Mouse (Mus musculus) liver, postnatal 0 days (tissue): ENCODE results near the gene Aatk. TPM values are rescaled to one million over a fixed set of nuclear protein-coding genes. Genes with fewer than 3 reads are reported as not detected.

Experiments
- ATAC-seq: fragments of 200-750 bp; cut with Nextera tagmentation; 2 replicates; pipeline ENCODE4 v1.8.0; 2017; ENCODE audit warnings: mild to moderate bottlenecking, moderate library complexity
- DNase-seq: peaks from one replicate; pipeline ENCODE4 v3.0.0-alpha.2; 2016
- H3K27ac ChIP-seq: fragments of 300-500 bp; sonication (generic); 2 replicates; pipeline ENCODE4 v1.5.1; 2014; ENCODE audit warnings: antibody characterized with exemption, moderate library complexity, mild to moderate bottlenecking, low read depth
- H3K27me3 ChIP-seq: fragments of 300-500 bp; sonication (generic); 2 replicates; pipeline ENCODE4 v1.6.1; 2014; ENCODE audit warnings: low read length, control low read depth, mixed read lengths; ENCODE audit not compliant: insufficient read depth
- H3K36me3 ChIP-seq: fragments of 300-500 bp; sonication (generic); replicated peaks from 2 replicates; pipeline ENCODE4 v1.6.1; 2014; ENCODE audit warnings: mild to moderate bottlenecking, control low read depth, low read length, moderate library complexity, mixed read lengths; ENCODE audit not compliant: insufficient read depth
- H3K4me1 ChIP-seq: fragments of 300-500 bp; sonication (generic); 2 replicates; pipeline ENCODE4 v1.6.1; 2014; ENCODE audit warnings: antibody characterized with exemption, mild to moderate bottlenecking, control low read depth; ENCODE audit not compliant: insufficient read depth
- H3K4me2 ChIP-seq: fragments of 300-500 bp; sonication (generic); 2 replicates; pipeline ENCODE4 v1.6.1; 2014; ENCODE audit warnings: low read depth, mild to moderate bottlenecking, low read length, moderate library complexity, mixed read lengths
- H3K4me3 ChIP-seq: fragments of 300-500 bp; sonication (generic); 2 replicates; pipeline ENCODE4 v1.5.1; 2014; ENCODE audit warnings: low read depth, low read length
- H3K9ac ChIP-seq: fragments of 300-500 bp; sonication (generic); replicated peaks from 2 replicates; pipeline ENCODE4 v1.6.1; 2014; ENCODE audit warnings: mild to moderate bottlenecking, moderate library complexity
- H3K9me3 ChIP-seq: fragments of 300-500 bp; sonication (generic); 2 replicates; pipeline ENCODE4 v1.6.1; 2016; ENCODE audit warnings: mild to moderate bottlenecking, control low read depth, low read length, mixed read lengths
- CTCF ChIP-seq: sonication (generic); IDR thresholded peaks from 2 replicates; pipeline ENCODE4 v1.5.1; 2016; ENCODE audit warnings: antibody characterized with exemption, low read depth
- EP300 ChIP-seq: IDR thresholded peaks from 2 replicates; pipeline ENCODE4 v1.6.1; 2016; ENCODE audit warnings: antibody characterized with exemption, low read depth, mild to moderate bottlenecking
- WGBS: fragments of 180-500 bp; shearing (Covaris S2); extraction: QIAGEN DNeasy Blood & Tissue Kit; methylation state at CpG from one replicate; pipeline ENCODE4 v1.1.7; 2014; ENCODE audit not compliant: insufficient replicate concordance; 5-methylcytosine and 5-hydroxymethylcytosine counted together
- polyA plus RNA-seq: library from polyadenylated mRNA; unstranded; fragments of >200 nt; fragmentation: Nextera tagmentation; extraction: Ambion mirVana; gene quantifications from 2 replicates; pipeline ENCODE4 v1.2.1, GENCODE M21; 2015

Aatk gene
- polyA plus RNA-seq, 1 experiment from 2014 or later, result 0.89 TPM

- Histone ChIP-seq H3K4me1 (peaks cover 26% of the 10 kb centered on the region), H3K4me2 (no peak overlapping the region), H3K4me3 (no peak overlapping the region), H3K9ac (no peak overlapping the region), H3K27ac (no peak overlapping the region), H3K27me3 (no peaks in the 10 kb centered on the region), H3K9me3 (no peaks in the 10 kb centered on the region), H3K36me3 (peaks cover 12% of the 10 kb centered on the region)
- TF ChIP-seq EP300 (no peak), CTCF (no peak)
- DNase-seq (no peak), ATAC-seq (no peak)
- 63% methylated on average over 10 of the region's 10 CpGs for WGBS
Measured at GRCm38 (mm10) chr11:119989115-119989564, 57.8 kb downstream of the Aatk start.

DNA sequence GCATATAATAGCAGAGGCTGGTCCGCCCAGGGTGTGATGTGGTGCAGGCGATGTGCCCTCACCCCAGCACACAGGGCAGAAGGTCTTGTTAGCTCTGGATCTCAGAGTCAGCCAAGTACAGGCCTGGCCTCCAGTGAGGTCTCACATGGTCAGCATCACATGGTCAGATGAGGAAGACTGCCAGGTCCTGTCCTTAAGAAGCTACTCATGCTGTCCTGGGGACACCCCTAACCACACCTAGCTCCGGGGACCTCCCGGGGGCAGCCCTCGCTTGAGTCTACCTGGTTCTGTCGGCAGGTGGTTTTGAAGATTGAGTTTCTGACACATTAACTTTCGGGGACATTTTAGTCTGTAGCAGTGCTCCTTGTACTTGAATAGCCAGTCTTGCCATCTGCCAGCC, 58.6 kb downstream of the Aatk start:
- Histone ChIP-seq H3K27ac (no peak overlapping the region), H3K27me3 (no peaks in the 10 kb centered on the region), H3K4me2 (no peak overlapping the region), H3K36me3 (peaks cover 11% of the 10 kb centered on the region; the same call in 1 of the 2 replicates), H3K9me3 (no peaks in the 10 kb centered on the region), H3K4me3 (no peak overlapping the region), H3K4me1 (peaks cover 26% of the 10 kb centered on the region), H3K9ac (no peak overlapping the region)
- no peak for TF ChIP-seq CTCF
- no peak for TF ChIP-seq EP300
- WGBS, result 80% methylated on average over 7 of the region's 7 CpGs
- ATAC-seq, result no peak
- DNase-seq, result no peak

DNA sequence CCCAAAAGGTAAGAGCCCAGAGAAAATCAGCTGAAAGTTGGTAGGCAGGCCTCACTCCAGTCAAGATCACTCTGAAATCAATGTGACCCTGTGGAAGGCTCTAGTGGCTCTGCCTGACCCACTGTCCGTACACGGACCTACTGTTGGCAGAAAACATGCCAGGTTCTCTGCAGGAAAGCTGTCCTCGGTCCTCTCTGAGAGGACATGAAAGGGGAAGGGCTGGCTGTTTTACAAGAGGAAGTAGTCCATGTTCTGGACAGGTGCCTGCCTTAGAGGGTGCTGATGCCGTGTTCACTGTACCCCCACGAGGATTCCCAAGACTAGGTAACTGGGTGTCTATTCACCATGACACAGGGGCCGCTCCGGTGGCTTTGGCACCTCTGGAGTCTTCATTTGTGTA, 59.1 kb downstream of the Aatk start:
- H3K4me1 ChIP-seq, result peaks cover 26% of the 10 kb centered on the region
- TF ChIP-seq CTCF (no peak), EP300 (no peak)
- H3K9ac ChIP-seq, result no peak overlapping the region
- DNase-seq (no peak), ATAC-seq (no peak)
- H3K27ac ChIP-seq, result no peak overlapping the region
- WGBS, result 59% methylated on average over 7 of the region's 7 CpGs
- H3K4me3 ChIP-seq, result no peak overlapping the region
- no peak overlapping the region for H3K4me2 ChIP-seq
- no peaks in the 10 kb centered on the region for H3K9me3 ChIP-seq
- H3K36me3 ChIP-seq, result peaks cover 11% of the 10 kb centered on the region; the same call in 1 of the 2 replicates
- no peaks in the 10 kb centered on the region for H3K27me3 ChIP-seq

- no peak overlapping the region for H3K4me2 ChIP-seq
- no peak for TF ChIP-seq CTCF
- TF ChIP-seq EP300, result no peak
- H3K27me3 ChIP-seq, result no peaks in the 10 kb centered on the region
- no peak overlapping the region for H3K9ac ChIP-seq
- H3K4me3 ChIP-seq, result no peak overlapping the region
- no peaks in the 10 kb centered on the region for H3K9me3 ChIP-seq
- no peak for DNase-seq
- 57% methylated on average over 9 of the region's 9 CpGs for WGBS
- peaks cover 26% of the 10 kb centered on the region for H3K4me1 ChIP-seq
- peaks cover 10% of the 10 kb centered on the region; the same call in 1 of the 2 replicates for H3K36me3 ChIP-seq
- no peak overlapping the region for H3K27ac ChIP-seq
- no peak for ATAC-seq
Measured at GRCm38 (mm10) chr11:119986751-119987425, 60.1 kb downstream of the Aatk start.

- H3K27ac ChIP-seq, result no peak overlapping the region
- peaks cover 9% of the 10 kb centered on the region; the same call in 1 of the 2 replicates for H3K36me3 ChIP-seq
- peaks cover 18% of the 10 kb centered on the region for H3K4me1 ChIP-seq
- H3K9ac ChIP-seq, result no peak overlapping the region; the same call in 1 of the 2 replicates
- H3K4me2 ChIP-seq, result no peak overlapping the region
- DNase-seq (no peak), ATAC-seq (no peak)
- WGBS, result 89% methylated on average over 2 of the region's 2 CpGs
- H3K4me3 ChIP-seq, result no peak overlapping the region
- H3K9me3 ChIP-seq, result no peaks in the 10 kb centered on the region
- no peaks in the 10 kb centered on the region for H3K27me3 ChIP-seq
- TF ChIP-seq CTCF (no peak), EP300 (no peak)
Measured at GRCm38 (mm10) chr11:119983151-119983550, 63.8 kb downstream of the Aatk start.

DNA sequence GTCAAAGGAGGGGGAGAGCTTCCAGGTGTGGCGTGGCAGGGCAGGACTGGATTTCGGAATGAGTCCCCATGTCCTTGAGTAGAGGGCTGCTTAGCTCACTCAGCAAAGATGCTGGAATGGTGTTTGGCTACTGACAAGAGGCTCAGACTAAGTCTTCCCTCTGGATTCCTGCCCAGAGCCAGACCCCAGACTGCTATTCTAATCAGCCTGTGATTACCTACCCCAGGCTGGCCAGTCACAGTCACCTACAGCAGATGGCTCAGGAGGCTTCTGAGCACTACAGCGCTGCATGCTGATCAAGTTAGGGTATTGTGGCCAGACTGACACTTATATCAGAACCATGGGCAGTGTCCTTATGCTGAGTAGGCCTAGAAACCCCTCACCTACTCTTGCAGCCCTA, 64.7 kb downstream of the Aatk start:
- Histone ChIP-seq H3K9me3 (no peaks in the 10 kb centered on the region), H3K9ac (no peak overlapping the region), H3K4me1 (peaks cover 15% of the 10 kb centered on the region), H3K27me3 (no peaks in the 10 kb centered on the region), H3K27ac (no peak overlapping the region), H3K36me3 (peaks cover 9% of the 10 kb centered on the region; the same call in 1 of the 2 replicates), H3K4me3 (no peak overlapping the region), H3K4me2 (no peak overlapping the region)
- no peak for DNase-seq
- ATAC-seq, result no peak
- 88% methylated on average over 3 of the region's 3 CpGs for WGBS
- TF ChIP-seq EP300, result no peak
- no peak for TF ChIP-seq CTCF
